ENCODE assay signal across 13 mouse cellular contexts in the genomic region with DNA sequence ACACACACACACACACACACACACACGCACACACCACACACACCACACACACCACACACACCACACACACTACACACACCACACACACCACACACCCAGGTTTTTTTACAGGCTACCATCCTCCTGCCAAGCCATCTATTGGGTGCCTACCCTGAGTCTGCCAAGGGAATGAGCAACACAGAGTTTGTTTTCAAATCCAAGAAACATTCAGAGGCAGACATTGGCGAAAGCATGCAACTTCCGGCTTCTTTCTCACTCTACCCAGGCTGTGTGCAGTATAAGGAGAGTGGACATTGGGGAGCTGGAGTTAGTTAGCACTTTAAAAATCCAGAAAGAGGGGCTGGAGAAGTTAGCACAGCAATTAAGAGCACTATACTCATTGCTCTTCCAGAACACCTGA. TPM values are rescaled to one million over a fixed set of nuclear protein-coding genes. Genes with fewer than 3 reads are reported as not detected.
A peak's percentile ranks its signal among the peaks of the same experiment; 100 is the strongest.
DNase-seq lines count a peak whose midpoint lies in the region; ATAC-seq and TF ChIP-seq lines count a peak whose summit lies in the region.
"Had no signal": no experiment of that assay in that cellular context is flagged by ENCODE, and none has a peak within 500 bp of the region (broad histone marks: within the 10 kb centered on the region; RNA-seq: fewer than 3 reads in every experiment).

No protein-coding gene starts in this region.

- no peak overlapping the region for H3K9ac ChIP-seq in forebrain, embryonic 11.5 days (ENCODE audit: low read length)
- H3K9ac ChIP-seq in hindbrain, embryonic 16.5 days (ENCODE audit: low read depth, low read length): no peak overlapping the region

- ATAC-seq in forebrain, embryonic 11.5 days (replicated peaks; ENCODE audit: low FRiP score): no peak
- no peak for ATAC-seq in hindbrain, embryonic 16.5 days
- ATAC-seq: activated CD4-positive, CD25-positive, alpha-beta regulatory T cell, adult 4 months had no signal

- peak overlapping the region; percentile 81 for H3K27ac ChIP-seq in forebrain, embryonic 10.5 days
- H3K27ac ChIP-seq in forebrain, embryonic 11.5 days (ENCODE audit: low read depth, low read length): no peak overlapping the region
- peak overlapping the region; percentile 41; the same call in 1 of the 2 replicates for H3K27ac ChIP-seq in testis, adult 2 months (ENCODE audit: control insufficient read depth, insufficient read depth, low read depth, low read length)
- H3K27ac ChIP-seq in hindbrain, embryonic 16.5 days (ENCODE audit: low read depth, low read length): peak overlapping the region; percentile 52

- no peak overlapping the region for H3K4me2 ChIP-seq in forebrain, embryonic 11.5 days (ENCODE audit: low read depth, low read length, severe bottlenecking)
- no peak overlapping the region for H3K4me2 ChIP-seq in hindbrain, embryonic 16.5 days (ENCODE audit: low read length)

- no peak overlapping the region for H3K4me3 ChIP-seq in forebrain, embryonic 10.5 days
- no peak overlapping the region for H3K4me3 ChIP-seq in forebrain, embryonic 11.5 days (ENCODE audit: low read depth, low read length)
- no peak overlapping the region for H3K4me3 ChIP-seq in testis, adult 2 months (ENCODE audit: control insufficient read depth, low read depth, low read length)
- H3K4me3 ChIP-seq in hindbrain, embryonic 16.5 days (ENCODE audit: low read length): no peak overlapping the region
- H3K4me3 ChIP-seq: left cerebral cortex, adult 2 months had no signal

- DNase-seq in forebrain, embryonic 10.5 days (ENCODE audit: extremely low spot score, low spot score): no peak
- no peak for DNase-seq in forebrain, embryonic 11.5 days (ENCODE audit: low spot score)
- DNase-seq in testis, postnatal 14 days (ENCODE audit: low spot score): no peak
- DNase-seq in adipocyte (ENCODE audit: low spot score): no peak
- no peak for DNase-seq in frontal cortex, postnatal 14 days (ENCODE audit: low spot score in 2 of 2)
- no peak for DNase-seq in ovary, postnatal 14 days (ENCODE audit: low spot score)
- DNase-seq: gastrocnemius, postnatal 10 days; liver; lung, postnatal 14 days had no signal

- 86% methylated on average over 3 of the region's 3 CpGs for WGBS in forebrain, embryonic 10.5 days
- 77% methylated on average over 3 of the region's 3 CpGs for WGBS in forebrain, embryonic 11.5 days
- whole genome bisulfite sequencing in hindbrain, embryonic 16.5 days: 86% methylated on average over 3 of the region's 3 CpGs

- H3K36me3 ChIP-seq in forebrain, embryonic 10.5 days (replicated peaks): no peaks in the 10 kb centered on the region
- H3K36me3 ChIP-seq in forebrain, embryonic 11.5 days (ENCODE audit: control insufficient read depth, insufficient read depth, low read length): no peaks in the 10 kb centered on the region
- no peaks in the 10 kb centered on the region for H3K36me3 ChIP-seq in testis, adult 2 months (ENCODE audit: control insufficient read depth, insufficient read depth, low read length)
- H3K36me3 ChIP-seq in hindbrain, embryonic 16.5 days (ENCODE audit: control insufficient read depth, insufficient read depth, low read length): no peaks in the 10 kb centered on the region

- H3K4me1 ChIP-seq in forebrain, embryonic 10.5 days: peaks cover 36% of the 10 kb centered on the region
- peaks cover 6% of the 10 kb centered on the region for H3K4me1 ChIP-seq in forebrain, embryonic 11.5 days (replicated peaks; ENCODE audit: control insufficient read depth, insufficient read depth, low read length)
- peaks cover 4% of the 10 kb centered on the region for H3K4me1 ChIP-seq in testis, adult 2 months (ENCODE audit: control insufficient read depth, insufficient read depth, low read length)
- H3K4me1 ChIP-seq in hindbrain, embryonic 16.5 days (ENCODE audit: control insufficient read depth, insufficient read depth, low read depth, low read length): peaks cover 15% of the 10 kb centered on the region

- no peaks in the 10 kb centered on the region for H3K9me3 ChIP-seq in forebrain, embryonic 10.5 days
- H3K9me3 ChIP-seq in forebrain, embryonic 11.5 days (ENCODE audit: control insufficient read depth, low read length): no peaks in the 10 kb centered on the region
- no peaks in the 10 kb centered on the region for H3K9me3 ChIP-seq in hindbrain, embryonic 16.5 days (ENCODE audit: control insufficient read depth, low read length)

- no peaks in the 10 kb centered on the region for H3K27me3 ChIP-seq in forebrain, embryonic 10.5 days (ENCODE audit: poor library complexity, severe bottlenecking)
- no peaks in the 10 kb centered on the region for H3K27me3 ChIP-seq in forebrain, embryonic 11.5 days (ENCODE audit: control insufficient read depth, insufficient read depth, low read length)
- no peaks in the 10 kb centered on the region for H3K27me3 ChIP-seq in testis, adult 2 months (ENCODE audit: control insufficient read depth, insufficient read depth, low read length)
- H3K27me3 ChIP-seq in hindbrain, embryonic 16.5 days (replicated peaks; ENCODE audit: control insufficient read depth, insufficient read depth, low read length): no peaks in the 10 kb centered on the region

- TF ChIP-seq CTCF in testis, adult 2 months (IDR thresholded peaks at IDR 0.05; ENCODE audit: control insufficient read depth, insufficient read depth, insufficient replicate concordance, low read depth, low read length): no peak

- TF ChIP-seq POLR2A in testis, adult 2 months (IDR thresholded peaks at IDR 0.05; ENCODE audit: control insufficient read depth, low read depth, low read length): no peak

RNA-seq across cellular contexts. Expression of a gene that starts 23.3 kb away (rescaled TPM):
- 37.1 and 44.4 TPM in 2 replicates for polyA plus RNA-seq in forebrain, embryonic 10.5 days (2016; fragmentation: Nextera tagmentation; extraction: Ambion mirVana)
- 34.5 and 34.8 TPM in 2 replicates for polyA plus RNA-seq in forebrain, embryonic 11.5 days (2014; fragmentation: Nextera tagmentation; extraction: Ambion mirVana)
- 4.7 and 4.8 TPM in 2 replicates for polyA plus RNA-seq in testis, adult 2 months (2012; rRNA removed)
- polyA plus RNA-seq in hindbrain, embryonic 16.5 days (2015; fragmentation: Nextera tagmentation; extraction: Ambion mirVana): 45.1 and 49.6 TPM in 2 replicates

RNA-seq across cellular contexts. Expression of a gene that starts 47.0 kb away (rescaled TPM):
- polyA plus RNA-seq in forebrain, embryonic 10.5 days (2016; fragmentation: Nextera tagmentation; extraction: Ambion mirVana): 58.4 and 63.3 TPM in 2 replicates
- 35.4 and 38.9 TPM in 2 replicates for polyA plus RNA-seq in forebrain, embryonic 11.5 days (2014; fragmentation: Nextera tagmentation; extraction: Ambion mirVana)
- 235 and 249 TPM in 2 replicates for polyA plus RNA-seq in testis, adult 2 months (2012; rRNA removed)
- 95.5 and 108 TPM in 2 replicates for polyA plus RNA-seq in hindbrain, embryonic 16.5 days (2015; fragmentation: Nextera tagmentation; extraction: Ambion mirVana)
